ENCODE assay signal across 7 mouse cellular contexts in the genomic region with DNA sequence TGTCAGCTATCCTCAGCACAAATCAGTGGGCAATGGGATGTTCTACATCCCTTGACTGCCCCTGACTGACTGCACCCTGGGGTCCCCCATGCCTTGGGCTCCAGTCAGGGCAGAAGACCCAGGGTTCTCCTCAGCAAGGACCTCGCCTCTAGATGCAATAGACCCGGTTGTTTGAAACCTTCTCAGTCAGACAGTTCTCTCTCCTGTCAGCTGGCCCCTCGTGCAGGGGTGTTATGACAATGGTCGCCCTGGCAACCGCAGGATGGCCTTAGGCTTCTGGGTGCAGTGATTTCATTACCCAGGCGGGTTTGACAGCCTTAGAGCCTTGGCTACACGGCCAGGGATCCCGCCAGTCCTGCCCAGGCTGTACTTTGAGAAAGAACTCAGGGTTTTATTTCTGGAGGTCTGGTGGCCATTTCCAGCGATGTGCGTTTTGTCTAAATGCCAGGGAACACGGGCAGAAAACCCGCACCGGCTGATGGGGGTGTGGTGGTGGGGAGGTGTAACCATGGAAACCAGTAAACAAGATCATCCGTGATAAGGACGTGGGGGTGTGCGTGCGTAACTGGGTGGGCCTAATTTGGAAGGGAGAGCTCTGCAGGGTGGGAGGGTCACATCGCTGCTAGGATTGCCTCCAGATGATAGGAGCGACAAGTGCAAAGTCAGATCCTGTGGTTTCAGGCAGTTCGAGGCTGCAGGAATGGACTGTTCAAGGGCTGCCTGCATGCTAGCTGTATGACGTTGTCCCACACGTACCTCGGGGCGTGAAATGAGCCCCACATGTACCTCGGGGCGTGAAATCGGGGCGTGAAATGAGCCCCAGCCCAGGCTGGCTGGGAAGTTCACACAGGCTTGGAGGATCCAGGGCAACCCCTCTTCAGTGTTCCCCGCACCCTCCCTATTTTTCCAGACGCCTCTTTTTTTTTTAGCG.
DNase-seq lines count a peak whose midpoint lies in the region; ATAC-seq and TF ChIP-seq lines count a peak whose summit lies in the region.

No protein-coding gene starts in this region.

- ATAC-seq in midbrain, embryonic 15.5 days (replicated peaks): peak; percentile 89

- DNase-seq in testis, postnatal 10 days (ENCODE audit: low spot score): no peak
- peak; percentile 82 for DNase-seq in forebrain, embryonic 10.5 days (ENCODE audit: extremely low spot score, low spot score)
- DNase-seq in layer of hippocampus, adult 18-20 months (ENCODE audit: low spot score in 2 of 2): peak; percentile 64 to 77
- no peak for DNase-seq in thymus, adult 2 months
- no peak for DNase-seq in gastrocnemius, postnatal 36 days

- WGBS in forebrain, embryonic 10.5 days: 25% methylated on average over 31 of the region's 31 CpGs
- 8% methylated on average over 31 of the region's 31 CpGs for WGBS in midbrain, embryonic 15.5 days
- 27% methylated on average over 31 of the region's 31 CpGs for WGBS in thymus, adult 2 months

- peaks cover 11% of the 10 kb centered on the region for H3K4me1 ChIP-seq in testis, adult 2 months (ENCODE audit: control insufficient read depth, insufficient read depth, low read length)
- H3K4me1 ChIP-seq in forebrain, embryonic 10.5 days: peaks cover 16% of the 10 kb centered on the region
- peaks cover 18% of the 10 kb centered on the region for H3K4me1 ChIP-seq in midbrain, embryonic 15.5 days
- no peaks in the 10 kb centered on the region for H3K4me1 ChIP-seq in thymus, adult 2 months (replicated peaks; ENCODE audit: control insufficient read depth, insufficient read depth, low read length)

- peak overlapping the region; percentile 32 for H3K9ac ChIP-seq in midbrain, embryonic 15.5 days

- H3K27ac ChIP-seq in testis, adult 2 months (ENCODE audit: control insufficient read depth, insufficient read depth, low read depth, low read length): peak overlapping the region; percentile 66; the same call in 1 of the 2 replicates
- peak overlapping the region; percentile 53 for H3K27ac ChIP-seq in forebrain, embryonic 10.5 days
- peak overlapping the region; percentile 81 for H3K27ac ChIP-seq in midbrain, embryonic 15.5 days
- H3K27ac ChIP-seq in thymus, adult 2 months (ENCODE audit: control insufficient read depth, insufficient read depth, low read length): no peak overlapping the region

- no peaks in the 10 kb centered on the region for H3K36me3 ChIP-seq in testis, adult 2 months (ENCODE audit: control insufficient read depth, insufficient read depth, low read length)
- H3K36me3 ChIP-seq in forebrain, embryonic 10.5 days (replicated peaks): no peaks in the 10 kb centered on the region
- H3K36me3 ChIP-seq in midbrain, embryonic 15.5 days (replicated peaks): no peaks in the 10 kb centered on the region
- no peaks in the 10 kb centered on the region for H3K36me3 ChIP-seq in thymus, adult 2 months (ENCODE audit: control insufficient read depth, insufficient read depth, low read length)

- H3K4me2 ChIP-seq in midbrain, embryonic 15.5 days: peak overlapping the region; percentile 46

- H3K27me3 ChIP-seq in testis, adult 2 months (ENCODE audit: control insufficient read depth, insufficient read depth, low read length): no peaks in the 10 kb centered on the region
- no peaks in the 10 kb centered on the region for H3K27me3 ChIP-seq in forebrain, embryonic 10.5 days (ENCODE audit: poor library complexity, severe bottlenecking)
- H3K27me3 ChIP-seq in midbrain, embryonic 15.5 days (replicated peaks): no peaks in the 10 kb centered on the region
- no peaks in the 10 kb centered on the region for H3K27me3 ChIP-seq in thymus, adult 2 months (ENCODE audit: control insufficient read depth, insufficient read depth, low read length)

- H3K9me3 ChIP-seq in forebrain, embryonic 10.5 days: no peaks in the 10 kb centered on the region
- H3K9me3 ChIP-seq in midbrain, embryonic 15.5 days: no peaks in the 10 kb centered on the region

- intact Hi-C loops in gastrocnemius, postnatal 36 days (cut with DNase I): loop anchor here (5.0 kb wide), 1 partner anchor 186 kb away; no protein-coding TSS in a partner anchor

- TF ChIP-seq POLR2A in testis, adult 2 months (IDR thresholded peaks at IDR 0.05; ENCODE audit: control insufficient read depth, low read depth, low read length): peak; percentile 25; the same call in 1 of the 2 replicates
- TF ChIP-seq POLR2A in thymus, adult 2 months (IDR thresholded peaks at IDR 0.05; ENCODE audit: control insufficient read depth, extremely low read depth, insufficient read depth, low read length, poor library complexity): no peak

- peak overlapping the region; percentile 76 for H3K4me3 ChIP-seq in testis, adult 2 months (ENCODE audit: control insufficient read depth, low read depth, low read length)
- peak overlapping the region; percentile 41 for H3K4me3 ChIP-seq in forebrain, embryonic 10.5 days
- H3K4me3 ChIP-seq in midbrain, embryonic 15.5 days: peak overlapping the region; percentile 22
- H3K4me3 ChIP-seq in thymus, adult 2 months (ENCODE audit: control insufficient read depth, insufficient read depth, low read length): no peak overlapping the region

- no peak for TF ChIP-seq CTCF in testis, adult 2 months (IDR thresholded peaks at IDR 0.05; ENCODE audit: control insufficient read depth, insufficient read depth, insufficient replicate concordance, low read depth, low read length)
- TF ChIP-seq CTCF in thymus, adult 2 months (IDR thresholded peaks at IDR 0.05; ENCODE audit: borderline replicate concordance, control insufficient read depth, extremely low read depth, insufficient read depth, low read length, poor library complexity): no peak

Comparison
In these comparisons a context has a peak if more than half of its experiments do, and no peak if none do; other contexts are left out.
1. DNase-seq: peak in forebrain, embryonic 10.5 days (single experiment) and layer of hippocampus, adult 18-20 months (2 of 2); none in testis, postnatal 10 days (single experiment), thymus, adult 2 months (single experiment) and gastrocnemius, postnatal 36 days (0 of 2).